Mouse (Mus musculus) testis, adult 2 months (tissue): Measurements from ENCODE around the gene Ppp2r5e.

Experiments
- CTCF ChIP-seq: fragments of 200-500 bp; IDR thresholded peaks from 2 replicates; pipeline ENCODE4 v1.5.1; 2012; ENCODE audit warnings: low read depth, mild to moderate bottlenecking, inconsistent platforms, low read length, moderate library complexity; ENCODE audit not compliant: control insufficient read depth, insufficient read depth, insufficient replicate concordance
- POLR2A ChIP-seq: fragments of 200-500 bp; IDR thresholded peaks from 2 replicates; pipeline ENCODE4 v1.6.1; 2012; ENCODE audit warnings: low read depth, mild to moderate bottlenecking, inconsistent platforms, low read length, moderate library complexity; ENCODE audit not compliant: control insufficient read depth

GRCm38 (mm10) chr12:75520395-75520794 is 75.7 kb downstream of the Ppp2r5e start:
- TF ChIP-seq CTCF (no peak), POLR2A (no peak)
